Mouse (Mus musculus): ENCODE data around the gene Camk2g. TPM values are rescaled to one million over a fixed set of nuclear protein-coding genes. Genes with fewer than 3 reads are reported as not detected.

Camk2g gene
- total RNA-seq (2012; rRNA removed): 28.7 and 31.2 TPM in 2 replicates

DNA sequence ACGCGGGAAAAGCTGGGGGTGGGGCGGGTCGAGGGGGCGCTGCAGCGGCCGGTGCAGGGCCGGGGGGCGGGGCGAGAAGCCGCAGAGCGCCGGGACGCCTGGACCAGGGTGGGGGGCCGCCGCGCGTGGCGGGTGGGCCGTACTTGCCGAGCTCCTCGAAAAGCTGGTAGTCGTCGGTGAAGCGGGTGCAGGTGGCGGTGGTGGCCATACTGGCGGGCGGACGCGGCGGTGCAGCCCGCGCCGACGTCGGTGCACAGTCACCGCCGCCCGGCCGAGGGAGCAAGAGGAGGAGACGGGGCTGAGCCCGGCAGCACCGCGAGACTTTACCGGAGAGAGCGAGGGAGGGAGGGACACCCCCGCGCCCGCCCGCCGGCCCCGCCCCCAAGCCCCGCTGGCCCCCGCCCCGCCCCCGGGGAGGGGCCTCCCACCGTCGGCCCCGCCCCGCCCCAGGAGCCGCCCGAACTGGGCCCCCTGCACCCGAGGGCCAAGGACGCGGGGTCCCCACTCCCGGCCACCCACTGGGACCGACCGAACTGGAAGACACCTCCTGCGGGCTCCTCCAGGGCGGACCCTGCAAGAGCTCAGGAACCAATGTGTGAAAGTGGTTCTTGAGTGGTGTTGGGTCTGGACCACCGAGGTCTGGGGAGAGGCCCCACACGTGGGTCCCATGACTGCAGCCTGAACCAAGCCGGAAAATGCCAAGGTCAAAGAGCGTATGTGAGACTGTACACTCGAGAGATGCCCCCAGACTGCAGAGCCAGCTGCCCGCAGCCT, at the start of gene Camk2g:
Gene Camk2g, minus strand, starts transcription at position 331 of the 774 bp plus-strand sequence.
- peaks cover 4 to 12% of the 10 kb centered on the region in 2 experiments; a peak in 3 of 4 replicates for H3K4me1 ChIP-seq (ENCODE audit: control insufficient read depth in 2 of 2, insufficient read depth in 2 of 2, low read length in 2 of 2, poor library complexity in 1 of 2)
- H3K27ac ChIP-seq (ENCODE audit: insufficient read depth, low read depth, low read length, poor library complexity, severe bottlenecking): peak within 1 kb of the TSS; percentile 54; the same call in 1 of the 2 replicates
- H3K36me3 ChIP-seq (ENCODE audit: control insufficient read depth, insufficient read depth, low read length, poor library complexity, severe bottlenecking): peaks cover 15% of the 10 kb centered on the region; the same call in 1 of the 2 replicates
- TF ChIP-seq HCFC1 (IDR thresholded peaks at IDR 0.05; ENCODE audit: borderline replicate concordance, insufficient read depth, low read length) (no peak), ZNF384 (IDR thresholded peaks at IDR 0.05; ENCODE audit: low read depth, low read length) (no peak), ZC3H11A (IDR thresholded peaks at IDR 0.05; ENCODE audit: borderline replicate concordance, low read depth, low read length) (no peak), MAFK (IDR thresholded peaks at IDR 0.05; ENCODE audit: insufficient read depth, low read depth, low read length) (no peak), CHD2 (IDR thresholded peaks at IDR 0.05; ENCODE audit: low read depth, low read length) (no peak)
- peak within 1 kb of the TSS; percentile 94 for H3K9ac ChIP-seq (ENCODE audit: insufficient read depth, low read depth, low read length, poor library complexity, severe bottlenecking)
- peak; percentile 48 for DNase-seq (ENCODE audit: low read depth, low spot score)
- peak within 1 kb of the TSS; percentile 97 to 98 for H3K4me3 ChIP-seq (ENCODE audit: insufficient read depth in 1 of 2, low read depth in 1 of 2, low read length in 2 of 2, poor library complexity in 1 of 2, severe bottlenecking in 1 of 2)
- H3K9me3 ChIP-seq (ENCODE audit: control insufficient read depth, insufficient read depth, low read depth, low read length): no peaks in the 10 kb centered on the region
- in situ Hi-C loops (cut with MboI; ENCODE audit: low sequenced_read_pairs in 2 of 2, unreplicated experiment in 2 of 2): no loop called here

DNA sequence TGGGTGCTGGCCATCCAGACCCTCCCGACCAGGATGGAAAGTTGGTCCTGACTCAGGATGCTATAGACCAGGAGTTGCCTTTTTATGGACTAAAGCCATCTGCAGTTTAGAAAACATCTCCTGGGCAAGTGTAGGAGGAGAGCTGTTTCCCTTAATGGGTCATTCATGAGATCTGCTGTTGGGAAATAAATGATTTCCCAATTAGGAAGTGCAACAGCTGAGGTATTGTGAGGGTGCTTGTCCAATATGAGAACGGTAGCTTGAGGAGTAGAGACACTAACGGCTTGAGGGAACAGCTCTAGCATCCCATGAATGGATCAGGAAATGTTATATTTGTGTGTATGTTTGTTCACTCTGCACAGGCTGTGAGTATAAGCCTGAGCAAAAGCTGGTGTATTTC, 48.7 kb upstream of the Camk2g start:
- in situ Hi-C loops (cut with MboI; ENCODE audit: low sequenced_read_pairs in 2 of 2, unreplicated experiment in 2 of 2): no loop called here

GRCm38 (mm10) chr14:20841526-20841925, 47.6 kb upstream of the Camk2g start:
- DNase-seq (ENCODE audit: low read depth, low spot score): no peak
- H3K9me3 ChIP-seq (ENCODE audit: control insufficient read depth, insufficient read depth, low read depth, low read length): no peaks in the 10 kb centered on the region
- no peak for TF ChIP-seq ZC3H11A (IDR thresholded peaks at IDR 0.05; ENCODE audit: borderline replicate concordance, low read depth, low read length)
- no peak overlapping the region for H3K27ac ChIP-seq (ENCODE audit: insufficient read depth, low read depth, low read length, poor library complexity, severe bottlenecking)
- peaks cover 2 to 7% of the 10 kb centered on the region in 2 experiments; a peak in 2 of 4 replicates for H3K4me1 ChIP-seq (ENCODE audit: control insufficient read depth in 2 of 2, insufficient read depth in 2 of 2, low read length in 2 of 2, poor library complexity in 1 of 2)
- in situ Hi-C loops (cut with MboI; ENCODE audit: low sequenced_read_pairs in 2 of 2, unreplicated experiment in 2 of 2): no loop called here
- no peaks in the 10 kb centered on the region for H3K36me3 ChIP-seq (ENCODE audit: control insufficient read depth, insufficient read depth, low read length, poor library complexity, severe bottlenecking)
- no peak overlapping the region for H3K4me3 ChIP-seq (ENCODE audit: insufficient read depth in 1 of 2, low read depth in 1 of 2, low read length in 2 of 2, poor library complexity in 1 of 2, severe bottlenecking in 1 of 2)
- no peak overlapping the region for H3K9ac ChIP-seq (ENCODE audit: insufficient read depth, low read depth, low read length, poor library complexity, severe bottlenecking)

More for the DNA sequence above, 48.7 kb upstream of the Camk2g start:
- Histone ChIP-seq H3K36me3 (ENCODE audit: control insufficient read depth, insufficient read depth, low read length, poor library complexity, severe bottlenecking) (no peaks in the 10 kb centered on the region), H3K4me1 (ENCODE audit: control insufficient read depth in 2 of 2, insufficient read depth in 2 of 2, low read length in 2 of 2, poor library complexity in 1 of 2) (peaks cover 2 to 7% of the 10 kb centered on the region in 2 experiments; a peak in 2 of 4 replicates), H3K27ac (ENCODE audit: insufficient read depth, low read depth, low read length, poor library complexity, severe bottlenecking) (no peak overlapping the region), H3K9me3 (ENCODE audit: control insufficient read depth, insufficient read depth, low read depth, low read length) (no peaks in the 10 kb centered on the region), H3K4me3 (ENCODE audit: insufficient read depth in 1 of 2, low read depth in 1 of 2, low read length in 2 of 2, poor library complexity in 1 of 2, severe bottlenecking in 1 of 2) (no peak overlapping the region), H3K9ac (ENCODE audit: insufficient read depth, low read depth, low read length, poor library complexity, severe bottlenecking) (no peak overlapping the region)
- no peak for TF ChIP-seq HCFC1 (IDR thresholded peaks at IDR 0.05; ENCODE audit: borderline replicate concordance, insufficient read depth, low read length)
- TF ChIP-seq ZNF384 (IDR thresholded peaks at IDR 0.05; ENCODE audit: low read depth, low read length): no peak
- TF ChIP-seq MAFK (IDR thresholded peaks at IDR 0.05; ENCODE audit: insufficient read depth, low read depth, low read length): no peak
- no peak for TF ChIP-seq ZC3H11A (IDR thresholded peaks at IDR 0.05; ENCODE audit: borderline replicate concordance, low read depth, low read length)
- TF ChIP-seq CHD2 (IDR thresholded peaks at IDR 0.05; ENCODE audit: low read depth, low read length): no peak
- DNase-seq (ENCODE audit: low read depth, low spot score): no peak

DNA sequence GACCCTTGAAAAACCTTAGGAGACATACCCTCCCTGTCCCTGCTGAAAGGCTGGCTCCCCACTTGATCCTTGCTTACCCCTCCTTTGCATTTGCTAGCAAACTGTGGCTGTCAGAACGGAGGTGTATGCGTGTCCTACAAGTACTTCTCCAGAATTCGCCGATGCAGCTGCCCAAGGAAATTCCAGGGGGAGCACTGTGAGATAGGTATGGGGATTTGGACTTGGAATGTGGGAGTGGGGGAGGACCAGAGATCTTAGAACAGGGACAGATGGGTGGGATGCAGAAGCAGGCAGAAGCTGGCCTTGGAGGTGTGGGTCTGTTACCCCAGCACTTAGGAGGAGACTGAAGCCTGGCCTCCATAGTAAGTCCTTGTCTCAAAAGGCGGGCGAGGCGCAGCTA, 43.8 kb upstream of the Camk2g start:
- in situ Hi-C loops (cut with MboI; ENCODE audit: low sequenced_read_pairs in 2 of 2, unreplicated experiment in 2 of 2): no loop called here
- Histone ChIP-seq H3K36me3 (ENCODE audit: control insufficient read depth, insufficient read depth, low read length, poor library complexity, severe bottlenecking) (no peaks in the 10 kb centered on the region), H3K27ac (ENCODE audit: insufficient read depth, low read depth, low read length, poor library complexity, severe bottlenecking) (no peak overlapping the region), H3K9me3 (ENCODE audit: control insufficient read depth, insufficient read depth, low read depth, low read length) (no peaks in the 10 kb centered on the region), H3K4me3 (ENCODE audit: insufficient read depth in 1 of 2, low read depth in 1 of 2, low read length in 2 of 2, poor library complexity in 1 of 2, severe bottlenecking in 1 of 2) (no peak overlapping the region), H3K4me1 (ENCODE audit: control insufficient read depth in 2 of 2, insufficient read depth in 2 of 2, low read length in 2 of 2, poor library complexity in 1 of 2) (no peaks in the 10 kb centered on the region), H3K9ac (ENCODE audit: insufficient read depth, low read depth, low read length, poor library complexity, severe bottlenecking) (no peak overlapping the region)
- no peak for DNase-seq (ENCODE audit: low read depth, low spot score)
- TF ChIP-seq ZC3H11A (IDR thresholded peaks at IDR 0.05; ENCODE audit: borderline replicate concordance, low read depth, low read length): no peak
- TF ChIP-seq ZNF384 (IDR thresholded peaks at IDR 0.05; ENCODE audit: low read depth, low read length): no peak
- no peak for TF ChIP-seq HCFC1 (IDR thresholded peaks at IDR 0.05; ENCODE audit: borderline replicate concordance, insufficient read depth, low read length)
- no peak for TF ChIP-seq MAFK (IDR thresholded peaks at IDR 0.05; ENCODE audit: insufficient read depth, low read depth, low read length)
- TF ChIP-seq CHD2 (IDR thresholded peaks at IDR 0.05; ENCODE audit: low read depth, low read length): no peak
